Mouse (Mus musculus) embryonic fibroblast, embryonic 13.5 days (primary cell): ENCODE measurements around the gene Nagk. TPM values are rescaled to one million over a fixed set of nuclear protein-coding genes. Genes with fewer than 3 reads are reported as not detected.

Experiments
- H3K27ac ChIP-seq: 2 replicates; pipeline ENCODE4 v1.5.1; 2012; ENCODE audit warnings: low read length, control low read depth, inconsistent platforms; ENCODE audit not compliant: insufficient read depth
- H3K4me1 ChIP-seq: 2 replicates; pipeline ENCODE4 v1.6.1; 2011; ENCODE audit warnings: low read length; ENCODE audit not compliant: control insufficient read depth, insufficient read depth
- H3K4me3 ChIP-seq: 2 replicates; pipeline ENCODE4 v1.5.1; 2011; ENCODE audit warnings: mild to moderate bottlenecking, control low read depth, low read length; ENCODE audit not compliant: insufficient read depth
- CTCF ChIP-seq: IDR thresholded peaks from 2 replicates; pipeline ENCODE4 v1.5.1; 2011; ENCODE audit warnings: mild to moderate bottlenecking, control low read depth, low read length, moderate library complexity, borderline replicate concordance; ENCODE audit not compliant: insufficient read depth
- POLR2A ChIP-seq: IDR thresholded peaks from 2 replicates; pipeline ENCODE4 v1.6.1; 2011; ENCODE audit warnings: low read depth, mild to moderate bottlenecking, control low read depth, low read length, moderate library complexity
- polyA plus RNA-seq: library from polyadenylated mRNA; stranded (reverse); fragments of >200 nt; gene quantifications from 2 replicates; pipeline ENCODE4 v1.2.4, GENCODE M21; 2011; ENCODE audit warnings: low read depth; ENCODE audit not compliant: missing spikeins, insufficient read length

The Nagk gene
- polyA plus RNA-seq, 1 experiment: 65.6 TPM

DNA sequence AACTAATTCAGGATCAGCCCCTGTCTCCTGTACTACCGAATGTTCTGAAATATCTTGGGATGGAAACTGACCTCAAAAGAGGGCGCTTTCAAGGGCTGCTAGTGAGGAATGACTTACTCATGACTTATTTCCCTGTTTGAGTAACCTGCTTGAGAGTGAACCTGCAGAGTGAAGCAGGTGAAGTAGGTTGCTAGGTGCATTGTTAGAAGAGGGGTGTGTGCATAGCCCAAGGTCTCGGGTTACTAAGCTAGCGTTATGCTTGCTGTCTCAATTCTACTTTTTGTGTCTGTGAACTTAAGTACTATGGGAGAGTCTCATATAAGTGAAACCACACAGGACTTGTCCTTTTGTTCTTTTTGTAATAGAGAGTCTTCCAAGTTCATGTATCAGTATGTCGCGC lies 45.3 kb downstream of the Nagk start:
- no peak overlapping the region for H3K4me3 ChIP-seq
- H3K27ac ChIP-seq: no peak overlapping the region
- no peak for TF ChIP-seq POLR2A
- H3K4me1 ChIP-seq: no peaks in the 10 kb centered on the region

DNA sequence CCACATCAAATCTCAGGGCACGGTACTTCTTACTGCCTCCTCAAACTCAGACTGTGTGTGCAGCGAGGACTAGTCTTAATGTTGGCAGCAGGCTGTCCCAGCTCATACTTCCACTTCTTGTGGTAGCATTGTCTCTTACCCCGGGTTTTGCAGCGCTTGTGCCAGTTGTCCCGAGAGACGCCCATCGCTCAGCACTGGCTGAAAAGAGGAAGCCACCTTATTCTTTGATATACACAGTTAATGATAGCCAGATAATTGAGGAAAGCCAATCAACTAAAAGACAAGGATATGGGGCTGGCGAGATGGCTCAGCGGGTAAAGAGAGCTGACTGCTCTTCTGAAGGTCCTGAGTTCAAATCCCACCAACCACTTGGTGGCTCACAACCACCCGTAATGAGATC lies 50.1 kb downstream of the Nagk start:
- no peak for TF ChIP-seq POLR2A
- TF ChIP-seq CTCF: no peak
- H3K27ac ChIP-seq: no peak overlapping the region
- no peaks in the 10 kb centered on the region for H3K4me1 ChIP-seq
- H3K4me3 ChIP-seq: no peak overlapping the region

GRCm38 (mm10) chr6:83846141-83846540 lies 51.4 kb downstream of the Nagk start:
- Histone ChIP-seq H3K4me1 (no peaks in the 10 kb centered on the region), H3K27ac (no peak overlapping the region), H3K4me3 (no peak overlapping the region)
- TF ChIP-seq POLR2A (no peak), CTCF (no peak)

DNA sequence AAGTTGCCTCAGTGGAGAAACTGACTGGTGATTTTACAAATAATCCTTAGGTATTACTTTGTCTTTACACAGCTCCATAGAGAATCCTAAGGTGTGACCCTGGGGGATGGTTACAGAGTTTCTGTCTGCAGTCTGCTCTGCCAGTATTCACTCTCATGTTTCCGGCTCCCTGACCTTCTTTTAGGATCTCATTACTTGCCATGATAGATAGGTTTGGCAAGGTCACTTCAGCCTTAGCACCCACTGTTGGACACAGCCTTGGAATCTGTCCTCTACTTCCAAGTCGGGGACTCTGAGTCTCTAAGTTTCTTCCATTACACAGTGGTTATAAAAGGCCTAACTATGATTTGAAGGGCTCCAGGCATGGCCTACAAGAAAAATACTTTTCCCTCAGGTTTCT lies 54.7 kb downstream of the Nagk start:
- no peak overlapping the region for H3K4me3 ChIP-seq
- TF ChIP-seq POLR2A (no peak), CTCF (no peak)
- H3K27ac ChIP-seq: no peak overlapping the region
- H3K4me1 ChIP-seq: no peaks in the 10 kb centered on the region

Other genes starting within 250 kb of the Nagk start
- 24.6 and 32.3 TPM in 2 replicates for gene Stambp, start 222.3 kb upstream of the Nagk start, polyA plus RNA-seq
- not detected in 2 replicates for gene Clec4f, start 138.8 kb upstream of the Nagk start, polyA plus RNA-seq
- not detected in 2 replicates for gene Cd207, start 117.1 kb upstream of the Nagk start, polyA plus RNA-seq
- gene Vax2, start 83.7 kb upstream of the Nagk start, polyA plus RNA-seq: 0.84 and 2.0 TPM in 2 replicates
- gene Atp6v1b1, start 52.0 kb upstream of the Nagk start, polyA plus RNA-seq: not detected in 2 replicates
- not detected in 2 replicates for gene Ankrd53, start 32.3 kb upstream of the Nagk start, polyA plus RNA-seq
- 104 and 110 TPM in 2 replicates for gene Tex261, start 19.2 kb upstream of the Nagk start, polyA plus RNA-seq
- 23.4 and 26.1 TPM in 2 replicates for gene Paip2b, start 36.8 kb downstream of the Nagk start, polyA plus RNA-seq
- 99.5 and 124 TPM in 2 replicates for gene Zfp638, start 72.1 kb downstream of the Nagk start, polyA plus RNA-seq
- gene Dysf, start 213.6 kb downstream of the Nagk start, polyA plus RNA-seq: 39.8 and 65.1 TPM in 2 replicates